Mouse (Mus musculus): Measurements from ENCODE around the gene Prdx5. TPM values are rescaled to one million over a fixed set of nuclear protein-coding genes. Genes with fewer than 3 reads are reported as not detected.

The Prdx5 gene
- total and polyA plus RNA-seq, 3 experiments = 130 to 246 TPM; not detected in 1

- Histone ChIP-seq H3K36me3 (ENCODE audit: control insufficient read depth in 1 of 2, insufficient read depth in 2 of 2, low read length in 2 of 2) (peaks cover 0 to 2% of the 10 kb centered on the region in 2 experiments; a peak in 1 of 4 replicates), H3K79me2 (ENCODE audit: control insufficient read depth, insufficient read depth, low read length, poor library complexity) (peaks cover 8% of the 10 kb centered on the region; the same call in 1 of the 2 replicates), H3K27me3 (ENCODE audit: control insufficient read depth in 1 of 2, insufficient read depth in 2 of 2, low read length in 2 of 2) (no peaks in the 10 kb centered on the region), H3K9ac (ENCODE audit: control insufficient read depth, low read depth, low read length, poor library complexity, severe bottlenecking) (peak within 1 kb of the TSS; percentile 92), H3K27ac (ENCODE audit: control insufficient read depth, low read depth, low read length) (peak within 1 kb of the TSS; percentile 75), H3K4me3 (ENCODE audit: control insufficient read depth in 1 of 2, insufficient read depth in 1 of 2, low read depth in 2 of 2, low read length in 2 of 2) (peak within 1 kb of the TSS; percentile 72 to 78), H3K4me1 (ENCODE audit: control insufficient read depth in 1 of 2, insufficient read depth in 2 of 2, low read length in 2 of 2) (peaks cover 0 to 10% of the 10 kb centered on the region in 2 experiments; a peak in 2 of 4 replicates), H3K9me3 (replicated peaks; ENCODE audit: insufficient read depth, low read length) (no peaks in the 10 kb centered on the region)
- peak; percentile 93 for DNase-seq (ENCODE audit: low read depth, low spot score)
- no peak for TF ChIP-seq POLR2AphosphoS2 (IDR thresholded peaks at IDR 0.05; ENCODE audit: low read length)
- TF ChIP-seq SIN3A (IDR thresholded peaks at IDR 0.05; ENCODE audit: low read length) = peak; percentile 83
- no peak for TF ChIP-seq MEF2A (IDR thresholded peaks at IDR 0.05; ENCODE audit: extremely low read depth, insufficient replicate concordance, low read depth, low read length, poor library complexity, severe bottlenecking)
- TF ChIP-seq USF1 (IDR thresholded peaks at IDR 0.05; ENCODE audit: low read depth, low read length) = no peak
- no peak for TF ChIP-seq GABPA (IDR thresholded peaks at IDR 0.05; ENCODE audit: low read depth, low read length)
- no peak for TF ChIP-seq CHD2 (IDR thresholded peaks at IDR 0.05; ENCODE audit: low read length)
- no peak for TF ChIP-seq ZC3H11A (IDR thresholded peaks at IDR 0.05; ENCODE audit: low read depth, low read length)
- TF ChIP-seq MYC (IDR thresholded peaks at IDR 0.05; ENCODE audit: low read depth, low read length) = no peak
- 0 out of 2 replicates have a peak, but pooled peaks have one; percentile 47 for TF ChIP-seq MAZ (IDR thresholded peaks at IDR 0.05; ENCODE audit: low read depth, low read length)
- no peak for TF ChIP-seq MAFK (IDR thresholded peaks at IDR 0.05; ENCODE audit: borderline replicate concordance, low read depth, low read length)
- TF ChIP-seq RAD21 (IDR thresholded peaks at IDR 0.05; ENCODE audit: low read depth, low read length) = no peak
- peak; percentile 20; the same call in 1 of the 2 replicates for TF ChIP-seq ZMIZ1 (IDR thresholded peaks at IDR 0.05; ENCODE audit: low read depth, low read length)
- no peak for TF ChIP-seq ZKSCAN1 (IDR thresholded peaks at IDR 0.05; ENCODE audit: low read depth, low read length)
- no peak for TF ChIP-seq GATA1 (IDR thresholded peaks at IDR 0.05; ENCODE audit: low read depth, low read length)
- no peak for TF ChIP-seq RCOR1 (IDR thresholded peaks at IDR 0.05; ENCODE audit: low read depth, low read length)
- no peak for TF ChIP-seq ZNF384 (IDR thresholded peaks at IDR 0.05; ENCODE audit: low read depth, low read length)
- peak; percentile 47 to 64; a peak in 2 of 4 replicates for TF ChIP-seq POLR2A (IDR thresholded peaks at IDR 0.05; ENCODE audit: control insufficient read depth in 1 of 2, insufficient read depth in 1 of 2, low read depth in 1 of 2, low read length in 2 of 2, poor library complexity in 1 of 2)
- TF ChIP-seq MYB (IDR thresholded peaks at IDR 0.05; ENCODE audit: low read depth, low read length) = no peak
- no peak for TF ChIP-seq ETS1 (IDR thresholded peaks at IDR 0.05; ENCODE audit: low read depth, low read length)
- peak; percentile 81 for TF ChIP-seq NRF1 (IDR thresholded peaks at IDR 0.05; ENCODE audit: insufficient read depth, low read depth, low read length, poor library complexity, severe bottlenecking)
- peak; percentile 87 for TF ChIP-seq HCFC1 (IDR thresholded peaks at IDR 0.05; ENCODE audit: low read depth, low read length)
- peak; percentile 95 for TF ChIP-seq ELF1 (IDR thresholded peaks at IDR 0.05; ENCODE audit: low read depth, low read length)
- peak; percentile 89 for TF ChIP-seq MXI1 (IDR thresholded peaks at IDR 0.05; ENCODE audit: low read depth, low read length)
Observed at GRCm38 (mm10) chr19:6941372-6942248, 31.7 kb upstream of the Prdx5 start, which contains the start of gene Bad. Gene Bad, plus strand, starts transcription at chr19:6941861.
